Mouse (Mus musculus) heart, adult 9 months (tissue): ENCODE data around the gene Irf4.

Source experiments
- DNase-seq, 2 experiments: peaks; one replicate each; pipeline ENCODE4 v3.0.0; 2022; ENCODE audit warnings: low spot score in 2 of 2

The Irf4 gene

GRCm38 (mm10) chr13:30738310-30738840 lies 10.7 kb upstream of the Irf4 start:
- DNase-seq: peak in 1 of 2 experiments; percentile 32

- DNase-seq: no peak
Observed at GRCm38 (mm10) chr13:30741172-30741571, 7.9 kb upstream of the Irf4 start.

GRCm38 (mm10) chr13:30742411-30742970 lies 6.5 kb upstream of the Irf4 start:
- DNase-seq: no peak

GRCm38 (mm10) chr13:30745121-30745520 lies 3.9 kb upstream of the Irf4 start:
- no peak for DNase-seq

GRCm38 (mm10) chr13:30747068-30747467 lies 2.0 kb upstream of the Irf4 start:
- no peak for DNase-seq

GRCm38 (mm10) chr13:30747504-30747903 lies 1.5 kb upstream of the Irf4 start:
- no peak for DNase-seq

GRCm38 (mm10) chr13:30748321-30748720 lies 705 bp upstream of the Irf4 start:
- no peak for DNase-seq

- DNase-seq: no peak
Observed at GRCm38 (mm10) chr13:30749557-30750141, 623 bp downstream of the Irf4 start.

GRCm38 (mm10) chr13:30750461-30751303 lies 1.7 kb downstream of the Irf4 start:
- DNase-seq: no peak

GRCm38 (mm10) chr13:30751304-30751580 lies 2.2 kb downstream of the Irf4 start:
- no peak for DNase-seq

GRCm38 (mm10) chr13:30752581-30753187 lies 3.7 kb downstream of the Irf4 start:
- no peak for DNase-seq

GRCm38 (mm10) chr13:30753441-30753840 lies 4.4 kb downstream of the Irf4 start:
- no peak for DNase-seq

- no peak for DNase-seq
Observed at GRCm38 (mm10) chr13:30754066-30754465, 5.0 kb downstream of the Irf4 start.

GRCm38 (mm10) chr13:30754825-30755476 lies 5.9 kb downstream of the Irf4 start:
- DNase-seq: no peak

GRCm38 (mm10) chr13:30755577-30755976 lies 6.6 kb downstream of the Irf4 start:
- DNase-seq: no peak

GRCm38 (mm10) chr13:30755998-30756639 lies 7.1 kb downstream of the Irf4 start:
- no peak for DNase-seq

- DNase-seq: no peak
Observed at GRCm38 (mm10) chr13:30757264-30757900, 8.4 kb downstream of the Irf4 start.

- DNase-seq: no peak
Observed at GRCm38 (mm10) chr13:30758789-30759381, 9.9 kb downstream of the Irf4 start.

GRCm38 (mm10) chr13:30760374-30761090 lies 11.5 kb downstream of the Irf4 start:
- no peak for DNase-seq

- DNase-seq: no peak
Observed at GRCm38 (mm10) chr13:30761151-30761631, 12.2 kb downstream of the Irf4 start.
